Mouse (Mus musculus): ENCODE measurements at regions not wholly inside any gene's neighbourhood (a gene's known extent, or its start where the extent isn't known, plus 50 kb on each side); places are given as distances from the start of the nearest gene placed in this dataset.
"Not testable (repeated sequence)": the region's sequence is repeated elsewhere in the genome, so short reads cannot be mapped to it uniquely, and the experiment has no call there.

DNA sequence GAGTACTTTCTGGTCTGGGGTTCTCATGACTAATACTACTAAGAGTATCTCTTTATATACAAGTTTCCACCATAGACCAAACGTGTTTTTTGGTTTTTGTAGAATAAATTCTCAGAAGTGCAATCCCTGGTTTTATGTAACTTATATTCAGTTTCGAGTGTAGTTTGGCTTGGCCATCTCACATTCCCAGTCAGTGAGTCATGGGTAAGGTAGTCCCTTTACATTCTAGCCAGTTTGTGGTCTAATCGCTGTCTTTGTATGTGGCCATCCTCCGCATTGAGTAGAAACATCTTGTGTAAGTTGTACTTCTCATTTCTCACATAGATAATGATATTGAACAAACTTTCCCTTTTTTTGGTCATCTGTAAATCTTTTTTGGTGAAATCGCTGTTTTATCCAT, 88.3 kb downstream of the Anxa5 start:
- DNase-seq (ENCODE audit: low spot score in 2 of 2) = no peak

- DNase-seq (ENCODE audit: low spot score in 2 of 2) = no peak
These were observed 92.2 kb downstream of the Anxa5 start for GRCm38 (mm10) chr3:36383438-36383945.

DNA sequence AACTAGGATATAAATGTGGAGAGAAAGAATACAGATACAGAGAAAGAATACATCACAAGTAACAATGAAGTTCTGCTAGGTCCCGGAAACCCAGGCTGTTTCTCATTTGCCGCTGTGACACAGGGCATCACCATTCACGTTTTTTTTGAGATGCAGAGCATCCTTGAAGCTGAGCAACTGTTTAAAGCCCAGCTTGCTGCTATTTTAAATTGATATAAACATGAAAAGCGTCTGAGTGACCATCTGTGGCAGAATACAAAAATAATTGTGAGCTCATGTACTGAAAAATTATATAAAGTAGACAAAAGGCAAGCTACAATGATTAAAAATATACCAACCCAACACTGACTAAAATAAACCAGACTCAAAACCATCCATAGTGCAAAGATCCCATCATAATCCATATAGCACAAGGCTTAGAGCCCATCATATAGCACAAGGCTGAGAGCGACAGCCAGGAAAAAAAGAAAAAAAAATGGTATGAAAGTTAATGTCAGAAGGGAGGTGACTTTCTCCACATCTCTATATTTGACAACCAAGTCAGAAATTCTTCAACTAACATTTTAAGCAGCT, 94.0 kb downstream of the Anxa5 start:
- no peak for DNase-seq (ENCODE audit: low spot score in 2 of 2)

DNA sequence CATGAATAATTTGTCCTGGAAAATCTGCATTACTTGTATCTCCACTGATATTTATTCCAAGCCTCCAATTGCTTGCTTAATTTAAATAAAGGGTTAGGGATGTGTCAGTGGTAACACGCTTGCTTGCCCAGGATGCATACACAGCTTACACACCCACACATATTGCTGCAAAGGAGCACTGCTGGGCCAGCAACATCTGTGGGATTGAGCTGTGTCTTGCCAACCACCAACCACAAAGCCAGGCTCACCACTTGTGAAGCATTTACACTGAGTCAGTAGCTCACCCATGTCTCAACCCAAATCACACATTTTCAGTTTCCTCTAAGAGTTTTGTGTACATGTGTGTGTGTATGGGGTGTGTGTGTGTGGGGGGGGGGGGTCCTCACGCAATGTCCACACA, 100.0 kb downstream of the Anxa5 start:
- no peak for DNase-seq (ENCODE audit: low spot score in 2 of 2)

DNA sequence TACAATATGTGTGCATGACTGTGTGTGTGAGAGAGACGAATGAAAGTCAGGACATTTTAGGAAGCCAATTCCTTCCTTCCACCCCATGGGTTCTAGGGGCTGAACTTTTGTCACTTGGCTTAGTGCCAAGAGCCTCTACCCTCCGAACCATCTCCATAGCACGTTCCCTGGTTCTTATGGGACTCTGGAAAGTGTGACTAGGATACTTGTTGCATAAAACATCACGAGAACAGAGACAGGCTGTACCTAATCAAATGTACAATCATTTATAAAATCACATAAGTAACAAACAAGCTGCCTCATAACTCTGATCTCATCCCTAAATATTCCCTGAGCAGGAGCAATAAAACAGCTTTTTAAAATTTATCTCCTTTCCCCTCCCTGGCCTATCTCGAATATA, 100.8 kb downstream of the Anxa5 start:
- no peak for DNase-seq (ENCODE audit: low spot score in 2 of 2)

- DNase-seq (ENCODE audit: low spot score in 2 of 2) = no peak
These were observed 114.8 kb downstream of the Anxa5 start for GRCm38 (mm10) chr3:36360933-36361332.

GRCm38 (mm10) chr3:36354201-36354600, 121.5 kb downstream of the Anxa5 start:
- DNase-seq (ENCODE audit: low spot score in 2 of 2) = not testable (repeated sequence)

- no peak for DNase-seq (ENCODE audit: low spot score in 2 of 2)
These were observed 123.5 kb downstream of the Anxa5 start for GRCm38 (mm10) chr3:36352032-36352742.

- no peak for DNase-seq (ENCODE audit: low spot score in 2 of 2)
These were observed 126.6 kb downstream of the Anxa5 start for GRCm38 (mm10) chr3:36349073-36349472.

- DNase-seq (ENCODE audit: low spot score in 2 of 2) = no peak
These were observed 118.9 kb upstream of the Qrfpr start for GRCm38 (mm10) chr3:36340889-36341533.

- DNase-seq (ENCODE audit: low spot score in 2 of 2) = no peak
These were observed 117.5 kb upstream of the Qrfpr start for GRCm38 (mm10) chr3:36339656-36340055.

DNA sequence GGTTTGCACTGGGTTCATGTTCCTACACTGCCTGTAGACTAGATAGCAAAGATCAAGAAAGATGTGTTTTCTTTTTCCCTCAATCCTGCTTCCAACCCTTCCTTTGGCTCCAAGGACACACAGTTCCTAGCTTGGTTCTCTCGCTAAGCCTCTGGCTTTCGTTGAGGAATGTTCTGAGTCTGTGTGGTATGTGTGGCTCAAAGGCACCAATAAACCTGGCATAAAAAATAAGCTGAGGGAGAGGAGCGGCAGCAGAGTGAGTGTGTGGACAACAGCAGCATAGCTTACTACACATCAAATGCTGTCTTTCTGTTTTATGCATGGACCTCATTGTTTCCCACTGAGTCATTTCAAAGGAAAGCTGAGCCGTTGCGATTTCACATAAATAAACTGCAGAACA, 112.2 kb upstream of the Qrfpr start:
- DNase-seq (ENCODE audit: low spot score in 2 of 2) = no peak

- DNase-seq (ENCODE audit: low spot score in 2 of 2) = no peak
These were observed 109.9 kb upstream of the Qrfpr start for GRCm38 (mm10) chr3:36332016-36332415.

DNA sequence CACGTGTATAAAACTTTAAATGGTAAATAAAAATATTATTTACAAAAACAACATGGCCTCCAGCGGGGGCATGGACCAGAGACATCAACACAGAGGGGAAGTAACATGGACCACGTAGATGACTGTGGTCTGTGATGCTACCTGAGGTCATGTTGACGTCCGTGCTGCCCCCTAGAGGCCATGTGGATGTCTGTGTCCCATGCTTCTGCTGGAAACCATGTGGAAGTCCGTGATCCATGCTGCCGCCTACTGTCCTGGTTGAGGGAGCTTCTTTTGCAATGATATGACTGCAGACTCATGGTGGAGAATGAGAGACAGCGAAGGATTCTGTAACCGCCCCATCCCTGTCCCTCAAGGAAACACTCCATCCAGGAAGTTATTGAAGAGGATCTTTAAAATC, 108.5 kb upstream of the Qrfpr start:
- DNase-seq (ENCODE audit: low spot score in 2 of 2) = peak in 1 of 2 experiments; percentile 2

GRCm38 (mm10) chr3:36329631-36330030, 107.5 kb upstream of the Qrfpr start:
- DNase-seq (ENCODE audit: low spot score in 2 of 2) = no peak

DNA sequence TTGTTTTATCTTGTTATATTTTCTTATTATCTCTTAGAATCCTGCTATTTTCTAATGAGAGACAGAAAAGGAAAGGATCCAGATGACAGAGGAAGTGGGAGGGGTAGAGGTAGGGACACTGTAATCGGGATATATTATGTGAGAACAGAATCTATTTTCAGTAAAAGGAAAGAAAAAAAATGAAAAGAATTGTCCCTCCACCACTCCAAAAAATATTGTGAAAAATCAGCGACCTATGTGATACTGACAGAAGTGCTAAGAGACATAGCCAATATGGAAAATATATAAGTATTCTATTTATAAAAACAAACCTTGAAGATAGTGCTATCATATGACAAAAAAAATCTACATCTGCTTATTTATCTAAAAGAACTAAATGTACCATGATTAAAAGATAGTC, 106.8 kb upstream of the Qrfpr start:
- no peak for DNase-seq (ENCODE audit: low spot score in 2 of 2)

- DNase-seq (ENCODE audit: low spot score in 2 of 2) = peak in 1 of 2 experiments; percentile 14
These were observed 96.5 kb upstream of the Qrfpr start for GRCm38 (mm10) chr3:36318635-36319034.

DNA sequence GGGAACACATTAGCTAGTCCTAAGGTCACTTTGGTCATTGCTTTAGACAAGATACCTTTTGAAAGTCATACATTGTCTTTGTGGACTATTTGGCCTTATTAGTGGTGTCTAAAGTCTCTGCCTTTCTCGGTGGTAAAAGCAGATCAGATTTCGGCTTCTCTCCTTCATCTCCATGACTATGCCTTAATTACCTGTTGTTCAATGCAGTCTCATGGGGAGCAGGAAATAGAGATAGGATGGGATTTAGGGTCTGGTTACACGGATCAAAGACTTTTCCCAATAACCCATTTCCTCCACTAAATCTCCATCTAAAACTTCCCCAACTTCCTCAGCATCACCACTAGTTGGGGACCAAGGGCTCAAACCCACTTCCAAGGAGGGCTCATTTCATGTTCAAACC, 89.2 kb upstream of the Qrfpr start:
- DNase-seq (ENCODE audit: low spot score in 2 of 2) = no peak

DNA sequence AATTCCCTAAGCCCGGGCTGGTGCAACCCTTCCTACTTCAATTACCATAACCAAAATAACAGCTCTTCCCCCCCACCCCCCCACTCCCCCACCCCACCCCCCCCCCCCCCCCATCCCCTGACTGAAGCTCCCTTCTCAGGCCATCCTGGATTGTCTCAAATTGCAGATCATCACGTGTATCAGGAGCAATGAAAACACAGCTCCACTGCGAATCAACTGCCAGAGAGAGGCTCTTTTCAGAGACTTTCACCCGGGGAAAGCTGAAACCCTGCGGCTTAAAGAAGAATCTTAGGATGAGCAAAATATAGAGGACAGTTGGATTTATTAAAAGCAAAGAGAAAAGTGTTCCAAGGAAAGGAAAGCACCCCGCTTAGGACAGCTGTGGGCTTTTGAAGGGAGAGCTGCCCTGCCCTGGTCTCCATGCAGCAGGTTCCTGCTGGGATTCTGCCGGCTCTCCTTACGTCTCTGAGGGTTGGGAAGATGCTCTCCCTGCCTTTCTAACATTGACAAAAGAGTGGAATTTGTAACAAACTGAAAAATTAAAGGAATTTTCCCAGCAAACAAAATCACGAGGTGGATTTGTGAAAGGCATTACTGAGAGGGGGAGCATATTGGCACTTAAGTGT, 88.6 kb upstream of the Qrfpr start:
- DNase-seq (ENCODE audit: low spot score in 2 of 2) = no peak

DNA sequence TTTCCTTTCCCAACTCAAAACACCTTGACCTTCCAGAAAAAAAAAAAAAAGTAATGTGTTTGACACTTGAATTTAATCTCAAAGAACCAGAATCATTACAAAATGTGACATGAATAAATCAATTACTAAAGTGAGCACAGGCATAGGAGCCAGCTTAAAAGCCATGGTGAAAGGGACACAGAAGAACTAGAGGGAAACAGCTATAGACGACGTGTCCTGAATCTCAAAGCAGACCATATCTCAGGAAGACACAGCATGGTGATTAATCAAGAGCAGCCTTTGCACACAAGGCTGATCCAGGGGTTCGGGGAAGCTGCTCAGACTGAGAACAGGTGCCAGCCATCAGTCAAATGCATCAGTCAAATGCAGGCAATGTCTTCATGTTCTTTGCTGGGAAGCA, 74.7 kb upstream of the Qrfpr start:
- DNase-seq (ENCODE audit: low spot score in 2 of 2) = no peak

- no peak for DNase-seq (ENCODE audit: low spot score in 2 of 2)
These were observed 69.9 kb upstream of the Qrfpr start for GRCm38 (mm10) chr3:36291971-36292370.

DNA sequence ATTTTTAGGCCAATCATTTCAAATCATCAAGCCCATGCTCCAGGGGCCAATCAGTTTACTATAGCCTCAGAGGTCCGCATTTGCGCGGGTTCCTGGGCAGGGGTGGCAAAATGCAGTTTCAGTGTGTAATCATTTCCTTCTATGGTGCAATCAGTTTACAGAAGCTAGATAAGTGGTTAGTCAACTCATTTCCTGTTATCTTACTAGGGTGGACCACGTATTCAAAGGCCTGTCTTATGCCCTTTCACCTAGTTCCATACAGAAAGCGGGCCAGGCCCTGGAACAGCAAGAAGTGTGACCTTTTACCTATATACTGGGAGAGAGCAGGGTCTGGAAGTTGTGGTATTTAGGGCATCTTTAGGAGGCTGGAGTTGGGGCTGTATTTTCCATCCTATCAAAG, 62.0 kb upstream of the Qrfpr start:
- no peak for DNase-seq (ENCODE audit: low spot score in 2 of 2)

DNA sequence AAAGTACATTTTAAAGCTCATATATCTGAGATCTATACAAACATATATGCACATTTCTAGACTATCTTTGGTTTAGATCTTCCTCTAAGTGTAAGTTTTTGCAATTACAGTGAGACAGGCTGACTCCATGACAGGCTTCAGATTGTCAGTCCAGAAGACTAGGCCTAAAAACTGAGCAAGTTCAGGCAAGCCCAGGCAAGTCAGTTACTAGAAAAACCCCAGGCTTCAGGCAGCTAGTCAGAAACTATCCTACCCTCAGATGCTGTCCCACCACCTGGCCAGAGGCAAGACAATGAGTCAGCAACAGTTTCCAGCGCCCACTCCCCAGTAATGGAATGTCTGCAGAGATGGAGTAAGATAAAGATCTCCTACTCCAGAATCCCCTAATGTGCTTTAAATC, 53.4 kb upstream of the Qrfpr start:
- no peak for DNase-seq (ENCODE audit: low spot score in 2 of 2)
